Mouse (Mus musculus): ENCODE measurements around the gene 2210016L21Rik.
"Not testable (repeated sequence)": the region's sequence is repeated elsewhere in the genome, so short reads cannot be mapped to it uniquely, and the experiment has no call there.

2210016L21Rik gene

GRCm38 (mm10) chr5:114942074-114942765, at the start of gene 2210016L21Rik:
Gene 2210016L21Rik, plus strand, starts transcription at chr5:114942158.
- DNase-seq = peak; percentile 89 to 90

GRCm38 (mm10) chr5:114895542-114895941, 46.4 kb upstream of the 2210016L21Rik start:
- no peak for DNase-seq

GRCm38 (mm10) chr5:114896688-114897373, 45.1 kb upstream of the 2210016L21Rik start, which contains the start of gene Oasl2:
Gene Oasl2, plus strand, starts transcription at chr5:114896936.
- no peak for DNase-seq

- peak; percentile 60 to 73 for DNase-seq
These were observed 44.6 kb upstream of the 2210016L21Rik start for GRCm38 (mm10) chr5:114897374-114897793.

GRCm38 (mm10) chr5:114898857-114899256, 43.1 kb upstream of the 2210016L21Rik start:
- no peak for DNase-seq

- DNase-seq = peak; percentile 42 to 81
These were observed 39.5 kb upstream of the 2210016L21Rik start for GRCm38 (mm10) chr5:114902413-114902812.

GRCm38 (mm10) chr5:114908598-114909305, 33.2 kb upstream of the 2210016L21Rik start:
- DNase-seq = no peak

- DNase-seq = peak; percentile 42 to 46
These were observed 28.3 kb upstream of the 2210016L21Rik start for GRCm38 (mm10) chr5:114913686-114914085.

GRCm38 (mm10) chr5:114914855-114915254, 27.1 kb upstream of the 2210016L21Rik start:
- no peak for DNase-seq

- no peak for DNase-seq
These were observed 26.1 kb upstream of the 2210016L21Rik start for GRCm38 (mm10) chr5:114915854-114916253.

GRCm38 (mm10) chr5:114916777-114917176, 25.2 kb upstream of the 2210016L21Rik start:
- DNase-seq = peak in 1 of 2 experiments; percentile 23

GRCm38 (mm10) chr5:114917357-114917756, 24.6 kb upstream of the 2210016L21Rik start:
- not testable (repeated sequence) for DNase-seq

- DNase-seq = peak; percentile 54 to 64
These were observed 20.2 kb upstream of the 2210016L21Rik start for GRCm38 (mm10) chr5:114921551-114922365.

GRCm38 (mm10) chr5:114922366-114922731, 19.6 kb upstream of the 2210016L21Rik start:
- peak in 1 of 2 experiments; percentile 20 for DNase-seq

GRCm38 (mm10) chr5:114922998-114923473, 18.9 kb upstream of the 2210016L21Rik start, which contains the start of gene Oasl1:
Gene Oasl1, plus strand, starts transcription at chr5:114923240.
- DNase-seq = peak; percentile 67 to 79

- DNase-seq = no peak
These were observed 15.7 kb upstream of the 2210016L21Rik start for GRCm38 (mm10) chr5:114926153-114926684.

GRCm38 (mm10) chr5:114926753-114927152, 15.2 kb upstream of the 2210016L21Rik start:
- peak in 1 of 2 experiments; percentile 15 for DNase-seq

- no peak for DNase-seq
These were observed 10.3 kb upstream of the 2210016L21Rik start for GRCm38 (mm10) chr5:114931626-114932025.

- peak; percentile 59 to 63 for DNase-seq
These were observed 8.8 kb upstream of the 2210016L21Rik start for GRCm38 (mm10) chr5:114933206-114933605.

GRCm38 (mm10) chr5:114935838-114936237, 6.1 kb upstream of the 2210016L21Rik start:
- no peak for DNase-seq

GRCm38 (mm10) chr5:114941138-114941537, 820 bp upstream of the 2210016L21Rik start:
- DNase-seq = not testable (repeated sequence)

GRCm38 (mm10) chr5:114942766-114943130, 790 bp downstream of the 2210016L21Rik start:
- DNase-seq = no peak

Measured in kidney, postnatal 36 days (tissue).